Mouse (Mus musculus) kidney, postnatal 0 days (tissue): Measurements from ENCODE around the gene Zdhhc14. TPM values are rescaled to one million over a fixed set of nuclear protein-coding genes. Genes with fewer than 3 reads are reported as not detected.

Experiments
- ATAC-seq: fragments of 200-750 bp; cut with Nextera tagmentation; replicated peaks from 2 replicates; pipeline ENCODE4 v1.8.0; 2017; ENCODE audit warnings: low read depth, moderate number of reproducible peaks, moderate TSS enrichment, moderate library complexity; ENCODE audit not compliant: low FRiP score
- DNase-seq: peaks from one replicate; pipeline ENCODE4 v3.0.0-alpha.2; 2016; ENCODE audit warnings: low spot score
- H3K27ac ChIP-seq: fragments of 300-500 bp; sonication (generic); 2 replicates; pipeline ENCODE4 v1.5.1; 2014; ENCODE audit warnings: mild to moderate bottlenecking
- H3K27me3 ChIP-seq: fragments of 300-500 bp; sonication (generic); 2 replicates; pipeline ENCODE4 v1.6.1; 2014; ENCODE audit warnings: low read length, mixed read lengths; ENCODE audit not compliant: insufficient read depth
- H3K36me3 ChIP-seq: fragments of 300-500 bp; sonication (generic); 2 replicates; pipeline ENCODE4 v1.6.1; 2014; ENCODE audit warnings: low read length, mixed read lengths; ENCODE audit not compliant: insufficient read depth
- H3K4me1 ChIP-seq: fragments of 300-500 bp; sonication (generic); replicated peaks from 2 replicates; pipeline ENCODE4 v1.6.1; 2014; ENCODE audit warnings: antibody characterized with exemption, low read length, mixed read lengths; ENCODE audit not compliant: insufficient read depth
- H3K4me2 ChIP-seq: fragments of 300-500 bp; sonication (generic); 2 replicates; pipeline ENCODE4 v1.6.1; 2014; ENCODE audit warnings: mild to moderate bottlenecking, low read length, moderate library complexity, mixed read lengths
- H3K4me3 ChIP-seq: fragments of 300-500 bp; sonication (generic); replicated peaks from 2 replicates; pipeline ENCODE4 v1.5.1; 2014; ENCODE audit warnings: low read depth, low read length
- H3K9ac ChIP-seq: fragments of 300-500 bp; sonication (generic); 2 replicates; pipeline ENCODE4 v1.6.1; 2014; ENCODE audit warnings: low read depth, low read length
- H3K9me3 ChIP-seq: fragments of 300-500 bp; sonication (generic); replicated peaks from 2 replicates; pipeline ENCODE4 v1.6.1; 2016; ENCODE audit warnings: low read length, inconsistent platforms, mixed read lengths
- CTCF ChIP-seq: IDR thresholded peaks from 2 replicates; pipeline ENCODE4 v1.5.1; 2016; ENCODE audit warnings: antibody characterized with exemption, low read depth, mild to moderate bottlenecking, moderate library complexity
- WGBS: fragments of 180-500 bp; shearing (Covaris S2); extraction: QIAGEN DNeasy Blood & Tissue Kit; methylation state at CpG from one replicate; pipeline ENCODE4 v1.1.7; 2014; 5-methylcytosine and 5-hydroxymethylcytosine counted together
- polyA plus RNA-seq: library from polyadenylated mRNA; unstranded; fragments of >200 nt; fragmentation: Nextera tagmentation; extraction: Ambion mirVana; gene quantifications from 2 replicates; pipeline ENCODE4 v1.2.1, GENCODE M21; 2015

Zdhhc14 gene
- polyA plus RNA-seq, 1 experiment from 2014 or later: 5.3 TPM

DNA sequence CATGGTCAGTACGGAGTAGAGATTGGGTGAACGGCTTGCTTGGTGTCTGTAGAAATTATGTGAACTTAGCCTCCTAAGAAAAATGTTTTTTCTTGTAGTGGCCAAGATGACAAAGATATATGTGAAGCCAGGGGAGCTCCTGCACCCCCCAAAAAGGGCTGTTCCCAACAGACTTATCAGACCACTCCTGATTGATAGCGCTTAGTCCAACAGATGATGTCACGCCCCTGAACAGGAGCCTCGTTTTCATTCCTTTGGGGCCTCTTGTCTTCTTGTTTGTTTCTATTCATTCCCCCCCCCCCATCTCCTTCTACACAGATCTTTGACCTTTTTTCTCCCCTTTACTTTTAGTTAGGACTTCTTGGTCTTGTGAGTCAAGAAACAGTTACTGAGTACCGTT lies 19.4 kb downstream of the Zdhhc14 start:
- Histone ChIP-seq H3K27ac (no peak overlapping the region), H3K4me2 (no peak overlapping the region), H3K36me3 (no peaks in the 10 kb centered on the region), H3K4me1 (no peaks in the 10 kb centered on the region), H3K9me3 (no peaks in the 10 kb centered on the region), H3K4me3 (no peak overlapping the region), H3K9ac (no peak overlapping the region), H3K27me3 (no peaks in the 10 kb centered on the region)
- WGBS: 72% methylated on average over 6 of the region's 6 CpGs
- ATAC-seq (no peak), DNase-seq (no peak)
- TF ChIP-seq CTCF: no peak

DNA sequence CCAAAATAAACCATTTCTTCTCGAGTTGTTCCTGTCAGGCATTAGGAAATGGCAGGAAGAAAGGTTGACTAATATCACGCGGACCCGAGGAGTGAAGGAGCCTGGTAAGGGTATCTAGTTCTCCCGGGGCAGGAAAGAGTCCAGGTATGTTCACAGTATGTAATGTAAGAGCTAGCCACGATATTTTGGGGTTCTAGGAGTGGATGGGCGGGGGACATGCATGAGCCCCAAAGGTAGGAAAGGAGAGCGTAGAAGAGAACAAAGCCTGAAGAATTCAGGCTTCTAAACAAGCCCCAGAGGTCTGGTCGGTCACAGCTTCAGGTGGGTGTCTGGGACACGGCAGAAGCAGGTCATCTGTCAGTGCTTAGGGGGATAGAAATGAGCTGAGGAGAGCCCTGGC lies 27.1 kb downstream of the Zdhhc14 start:
- no peak overlapping the region for H3K9ac ChIP-seq
- H3K4me1 ChIP-seq: no peaks in the 10 kb centered on the region
- H3K4me2 ChIP-seq: no peak overlapping the region
- no peaks in the 10 kb centered on the region for H3K36me3 ChIP-seq
- no peaks in the 10 kb centered on the region for H3K9me3 ChIP-seq
- H3K27me3 ChIP-seq: no peaks in the 10 kb centered on the region
- TF ChIP-seq CTCF: no peak
- 88% methylated on average over 10 of the region's 10 CpGs for WGBS
- DNase-seq (no peak), ATAC-seq (no peak)
- no peak overlapping the region for H3K4me3 ChIP-seq
- H3K27ac ChIP-seq: no peak overlapping the region

DNA sequence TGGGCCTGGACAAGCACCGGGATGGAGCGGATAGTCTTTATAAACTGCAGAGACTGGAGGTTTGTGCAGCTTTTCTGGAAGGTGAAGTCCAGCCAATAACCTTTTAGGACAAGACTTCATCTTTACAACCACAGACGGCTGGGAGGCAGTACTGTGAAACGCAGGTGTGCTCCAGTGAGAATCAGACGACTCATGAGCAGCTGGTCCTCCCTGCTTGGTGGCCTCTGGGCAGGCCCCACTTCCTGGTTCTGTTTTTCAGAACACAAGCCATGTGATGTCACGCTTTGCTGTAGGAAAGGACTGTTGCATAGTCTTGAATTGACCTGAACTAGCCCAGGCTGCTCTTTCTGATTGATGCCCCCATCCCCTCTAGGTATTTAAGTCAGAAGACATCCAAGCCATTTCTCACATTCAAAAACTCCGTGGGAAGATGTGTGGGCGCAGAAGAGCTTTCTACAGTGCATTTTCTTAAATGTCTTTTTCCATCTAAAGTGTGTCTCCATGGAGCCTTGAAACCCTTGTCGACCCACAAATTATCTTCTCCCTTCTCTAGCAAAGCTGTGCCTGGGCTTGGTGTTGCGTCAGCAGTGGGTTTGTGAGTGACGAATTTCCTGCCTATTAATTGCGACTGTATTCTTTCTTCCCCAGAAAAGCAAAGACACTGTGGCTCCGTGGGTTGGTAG lies 27.7 kb downstream of the Zdhhc14 start:
- Histone ChIP-seq H3K4me3 (no peak overlapping the region), H3K4me2 (no peak overlapping the region), H3K9ac (no peak overlapping the region), H3K27ac (no peak overlapping the region), H3K36me3 (no peaks in the 10 kb centered on the region), H3K4me1 (no peaks in the 10 kb centered on the region), H3K9me3 (no peaks in the 10 kb centered on the region), H3K27me3 (no peaks in the 10 kb centered on the region)
- ATAC-seq (no peak), DNase-seq (no peak)
- WGBS: 72% methylated on average over 13 of the region's 13 CpGs
- TF ChIP-seq CTCF: no peak

DNA sequence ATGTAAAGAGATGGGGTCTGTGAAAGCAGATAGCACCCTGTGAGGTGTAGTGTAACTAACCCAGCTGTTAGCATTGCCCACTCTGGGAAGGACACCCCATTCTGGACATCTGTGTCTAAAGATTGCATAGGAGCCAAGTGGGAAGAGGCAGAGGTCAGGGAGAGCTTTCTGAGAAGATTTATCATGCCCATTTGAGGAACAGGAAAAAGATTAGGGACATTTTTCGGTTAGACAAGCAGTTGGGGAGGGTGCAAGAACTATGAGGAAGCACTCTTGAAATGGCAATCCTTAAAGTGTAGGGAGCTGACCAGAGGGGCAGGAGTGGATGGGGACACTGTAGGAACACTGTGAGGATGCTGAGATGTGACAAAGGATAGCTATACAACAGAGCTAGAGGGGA lies 29.2 kb downstream of the Zdhhc14 start:
- no peak for TF ChIP-seq CTCF
- Histone ChIP-seq H3K4me2 (no peak overlapping the region), H3K9me3 (no peaks in the 10 kb centered on the region), H3K27ac (no peak overlapping the region), H3K36me3 (no peaks in the 10 kb centered on the region), H3K4me3 (no peak overlapping the region), H3K27me3 (no peaks in the 10 kb centered on the region), H3K4me1 (no peaks in the 10 kb centered on the region), H3K9ac (no peak overlapping the region)
- DNase-seq (no peak), ATAC-seq (no peak)
- 57% methylated on average over 1 of the region's 1 CpGs for WGBS

DNA sequence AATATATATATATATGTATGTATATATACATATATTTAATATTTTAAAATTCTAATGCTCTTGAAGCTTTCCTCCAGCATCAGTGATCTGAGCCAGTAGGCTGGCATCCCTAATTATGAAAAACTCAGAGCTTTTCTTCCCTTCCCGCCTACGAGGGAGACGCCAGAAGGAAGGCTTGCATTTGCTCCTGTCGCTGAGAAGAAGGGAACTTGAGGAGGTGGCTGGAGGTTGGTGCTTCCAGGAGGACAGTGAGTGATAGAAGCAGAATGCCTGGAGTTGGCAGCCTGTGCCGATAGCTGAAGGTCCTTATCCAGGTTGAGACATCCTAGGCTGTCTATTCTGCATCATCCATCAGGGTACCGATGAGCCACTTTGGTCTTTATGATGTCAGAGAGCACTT lies 37.2 kb downstream of the Zdhhc14 start:
- no peak overlapping the region for H3K27ac ChIP-seq
- H3K4me1 ChIP-seq: no peaks in the 10 kb centered on the region
- H3K9ac ChIP-seq: no peak overlapping the region
- no peak overlapping the region for H3K4me3 ChIP-seq
- no peaks in the 10 kb centered on the region for H3K9me3 ChIP-seq
- H3K36me3 ChIP-seq: no peaks in the 10 kb centered on the region
- no peak overlapping the region for H3K4me2 ChIP-seq
- ATAC-seq: no peak
- TF ChIP-seq CTCF: no peak
- DNase-seq: no peak
- WGBS: 84% methylated on average over 6 of the region's 6 CpGs
- H3K27me3 ChIP-seq: no peaks in the 10 kb centered on the region

DNA sequence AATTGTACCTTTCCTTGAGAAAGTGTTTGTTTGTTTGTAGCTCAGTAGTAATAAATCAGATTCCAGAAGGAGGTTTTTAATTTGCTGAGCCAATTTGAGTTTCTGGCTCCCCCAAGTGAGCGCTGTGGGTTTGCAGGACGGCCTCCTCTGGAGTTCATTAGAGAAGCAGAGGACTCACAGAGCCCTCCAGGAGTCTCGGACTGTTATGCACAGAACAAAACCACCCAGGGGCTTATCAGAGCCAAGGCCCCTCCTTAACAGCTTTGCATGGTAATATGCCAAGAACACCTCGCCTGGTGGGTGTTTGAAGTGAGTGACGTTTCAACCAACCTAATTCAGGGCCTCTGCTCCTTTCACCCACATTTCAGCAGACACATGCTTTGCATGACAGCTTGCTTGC lies 40.5 kb downstream of the Zdhhc14 start:
- no peak overlapping the region for H3K4me3 ChIP-seq
- H3K4me2 ChIP-seq: no peak overlapping the region
- H3K9ac ChIP-seq: no peak overlapping the region
- ATAC-seq (no peak), DNase-seq (no peak)
- no peaks in the 10 kb centered on the region for H3K27me3 ChIP-seq
- no peaks in the 10 kb centered on the region for H3K36me3 ChIP-seq
- no peak for TF ChIP-seq CTCF
- H3K27ac ChIP-seq: no peak overlapping the region
- H3K9me3 ChIP-seq: no peaks in the 10 kb centered on the region
- WGBS: 60% methylated on average over 5 of the region's 5 CpGs
- peaks cover 7% of the 10 kb centered on the region; the same call in 1 of the 2 replicates for H3K4me1 ChIP-seq

DNA sequence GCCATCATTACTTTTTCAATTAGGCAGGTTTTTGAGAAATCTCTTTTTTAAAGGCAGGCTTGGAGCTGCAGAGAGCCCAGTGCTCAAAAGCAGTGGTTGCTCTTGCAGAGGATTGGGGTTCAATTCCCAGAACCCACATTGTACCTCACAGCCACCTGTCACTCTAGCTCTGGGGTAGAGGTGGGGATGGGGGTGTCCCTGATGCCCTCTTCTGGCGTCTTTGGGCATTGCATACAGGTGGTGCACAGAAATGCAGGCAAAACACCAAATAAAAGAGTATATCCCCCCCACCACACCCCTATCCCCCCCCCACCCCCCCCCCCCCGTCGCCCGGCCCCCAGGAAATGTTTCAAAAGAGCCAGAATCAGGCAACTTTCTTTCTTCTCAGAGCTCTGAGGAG lies 43.0 kb downstream of the Zdhhc14 start:
- ATAC-seq: no peak
- Histone ChIP-seq H3K27me3 (no peaks in the 10 kb centered on the region), H3K4me3 (no peak overlapping the region), H3K9me3 (no peaks in the 10 kb centered on the region), H3K36me3 (no peaks in the 10 kb centered on the region), H3K4me1 (peaks cover 9% of the 10 kb centered on the region; the same call in 1 of the 2 replicates), H3K9ac (no peak overlapping the region), H3K4me2 (no peak overlapping the region), H3K27ac (no peak overlapping the region)
- 7% methylated on average over 2 of the region's 4 CpGs for WGBS
- no peak for DNase-seq
- peak; percentile 54 for TF ChIP-seq CTCF
